Mouse (Mus musculus) brain, embryonic 14.5 days (tissue): Measurements from ENCODE around the gene Spo11.

Experiments used
- CTCF ChIP-seq: fragments of 200-500 bp; IDR thresholded peaks from 2 replicates; pipeline ENCODE4 v1.5.1; 2012; ENCODE audit warnings: inconsistent platforms, mild to moderate bottlenecking, moderate library complexity, borderline replicate concordance; ENCODE audit not compliant: insufficient read depth, insufficient read length; ENCODE audit errors: extremely low read depth
- POLR2A ChIP-seq: fragments of 200-500 bp; IDR thresholded peaks from 2 replicates; pipeline ENCODE4 v1.6.1; 2012; ENCODE audit warnings: mild to moderate bottlenecking, inconsistent platforms, borderline replicate concordance; ENCODE audit not compliant: poor library complexity, insufficient read depth, insufficient read length, severe bottlenecking; ENCODE audit errors: extremely low read depth

- TF ChIP-seq CTCF = no peak
- TF ChIP-seq POLR2A = no peak
Measured at GRCm38 (mm10) chr2:173003737-173004136, 26.2 kb downstream of the Spo11 start.
